Mouse (Mus musculus): ENCODE data around the gene Sept9. TPM values are rescaled to one million over a fixed set of nuclear protein-coding genes. Genes with fewer than 3 reads are reported as not detected.

The Sept9 gene
- total RNA-seq, 1 experiment from 2014 or later: 92.3 TPM

DNA sequence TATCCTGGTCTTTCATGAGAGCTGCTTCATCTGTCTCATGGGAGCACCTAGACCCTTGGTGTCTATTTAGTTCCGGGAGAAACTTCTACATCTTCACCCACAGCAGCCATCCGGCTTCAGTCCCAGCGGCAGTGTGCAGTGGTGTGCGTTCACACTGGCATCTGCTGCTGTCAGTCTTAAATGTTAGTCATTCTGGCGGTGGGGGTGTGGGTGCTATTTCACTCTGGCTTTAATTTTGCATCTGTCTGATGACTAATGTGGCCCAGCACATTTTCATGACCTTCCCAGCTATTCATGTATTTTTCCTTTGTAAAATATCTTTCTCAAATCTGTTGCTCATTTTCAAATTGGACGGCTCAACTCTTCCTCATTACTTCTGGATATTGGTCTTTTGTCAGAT is 40.2 kb downstream of the Sept9 start:
- no peak for ATAC-seq (ENCODE audit: extremely low read depth, insufficient number of reproducible peaks, low FRiP score, poor library complexity, severe bottlenecking)

DNA sequence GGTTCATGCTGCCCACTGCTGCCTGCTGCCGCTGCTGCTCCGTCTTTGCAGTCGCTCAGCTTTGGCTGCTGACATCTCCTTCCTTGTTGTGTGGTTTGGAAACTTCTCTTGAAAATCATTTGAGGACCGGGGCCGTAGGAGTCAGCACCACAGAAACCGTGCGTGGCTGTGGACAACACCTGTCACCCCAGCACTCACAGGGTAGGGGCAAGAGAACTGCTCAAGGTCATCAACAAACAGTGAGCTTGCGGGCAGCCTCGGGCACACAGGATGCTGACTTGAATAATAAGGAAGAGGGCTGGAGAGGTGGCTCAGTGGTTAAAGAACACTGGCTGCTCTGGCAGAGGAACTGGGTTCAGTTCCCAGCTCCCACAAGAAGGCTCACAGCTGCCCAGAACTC is 40.9 kb downstream of the Sept9 start:
- ATAC-seq (ENCODE audit: extremely low read depth, insufficient number of reproducible peaks, low FRiP score, poor library complexity, severe bottlenecking): no peak

GRCm38 (mm10) chr11:117240861-117241738 is 41.6 kb downstream of the Sept9 start:
- ATAC-seq (ENCODE audit: extremely low read depth, insufficient number of reproducible peaks, low FRiP score, poor library complexity, severe bottlenecking): no peak

GRCm38 (mm10) chr11:117242339-117243084 is 43.1 kb downstream of the Sept9 start:
- no peak for ATAC-seq (ENCODE audit: extremely low read depth, insufficient number of reproducible peaks, low FRiP score, poor library complexity, severe bottlenecking)

DNA sequence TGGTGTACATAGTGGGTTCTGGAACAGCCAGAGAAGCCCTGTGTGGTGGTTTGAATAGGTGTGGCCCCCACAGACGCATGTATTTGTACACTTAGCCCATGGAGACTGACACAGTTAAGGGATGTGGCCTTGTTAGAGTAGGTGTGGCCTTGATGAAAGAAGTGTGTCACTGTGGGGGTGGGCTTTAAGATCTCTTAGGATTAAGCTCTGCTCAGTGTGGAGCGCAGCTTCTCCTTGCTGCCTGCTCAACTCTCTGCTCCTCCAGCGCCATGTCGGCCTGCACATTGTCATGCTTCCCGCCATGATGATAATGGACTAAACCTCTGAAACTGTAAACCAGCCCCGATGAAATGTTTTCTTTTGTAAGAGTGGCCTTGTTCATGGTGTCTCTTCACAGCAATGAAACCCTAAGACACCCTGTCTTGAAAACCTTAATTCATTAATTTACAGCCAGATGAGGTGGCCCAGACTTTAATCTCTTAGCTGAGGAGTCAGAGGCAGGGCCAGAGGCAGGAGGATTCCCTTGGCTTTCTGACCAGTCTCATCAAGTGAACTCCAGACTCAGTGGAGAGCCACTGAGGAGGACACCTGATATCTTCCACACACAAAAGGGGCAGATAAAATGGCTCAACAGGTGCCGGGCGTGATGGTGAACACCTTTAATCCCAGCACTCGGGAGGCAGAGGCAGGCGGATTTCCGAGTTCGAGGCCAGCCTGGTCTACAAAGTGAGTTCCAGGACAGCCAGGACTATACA is 44.3 kb downstream of the Sept9 start:
- no peak for ATAC-seq (ENCODE audit: extremely low read depth, insufficient number of reproducible peaks, low FRiP score, poor library complexity, severe bottlenecking)

DNA sequence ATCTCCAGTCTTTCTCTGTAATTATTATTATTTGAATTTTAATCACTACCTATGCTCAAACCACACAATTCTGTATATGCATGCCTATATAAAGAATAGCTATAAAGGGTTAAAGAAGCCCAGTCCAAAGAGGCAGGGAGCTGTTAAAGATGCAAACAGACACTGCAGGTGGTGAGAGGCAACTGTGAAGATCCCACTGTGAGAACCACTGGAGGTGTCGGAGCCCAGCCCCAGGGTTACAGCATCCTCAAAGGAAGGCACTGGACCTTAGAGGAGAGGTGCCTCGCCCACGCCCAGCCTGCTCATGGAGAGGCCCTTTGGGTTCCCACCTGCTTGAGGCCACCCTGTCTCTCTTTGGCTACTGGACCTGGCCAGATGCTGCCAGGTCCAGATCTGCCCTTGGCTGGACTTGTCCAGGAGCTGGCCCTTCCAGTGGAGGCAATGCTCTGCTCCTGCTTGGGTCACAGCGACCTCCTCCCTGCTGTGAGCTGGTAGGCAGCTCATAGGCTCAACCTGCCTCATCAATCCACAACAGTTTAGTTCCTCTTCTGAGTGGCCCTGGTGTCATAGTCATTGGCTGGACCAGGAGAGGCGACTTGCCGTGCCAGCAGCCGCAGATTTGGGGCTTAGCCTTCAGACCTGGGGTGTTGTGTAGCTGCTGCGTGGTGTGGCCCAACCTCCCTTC is 45.7 kb downstream of the Sept9 start:
- ATAC-seq (ENCODE audit: extremely low read depth, insufficient number of reproducible peaks, low FRiP score, poor library complexity, severe bottlenecking): no peak

DNA sequence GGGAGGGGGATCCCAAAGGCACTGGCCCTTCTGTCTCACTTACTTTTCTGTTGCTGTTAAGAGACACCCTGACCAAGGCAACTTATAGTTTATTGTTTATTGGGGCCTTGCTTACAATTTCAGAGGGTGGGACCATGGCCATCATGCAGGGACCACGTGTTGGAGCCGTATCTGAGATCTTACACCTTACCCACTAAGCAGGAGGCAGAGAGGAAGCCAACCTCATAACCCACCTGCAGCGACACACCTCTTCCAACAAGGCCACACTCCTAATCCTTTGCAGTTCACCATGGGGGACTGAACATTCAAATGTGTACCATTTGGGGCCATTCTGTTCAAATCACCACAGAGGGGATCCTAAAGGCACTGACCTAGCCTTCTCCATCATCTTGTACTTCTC is 46.4 kb downstream of the Sept9 start:
- ATAC-seq (ENCODE audit: extremely low read depth, insufficient number of reproducible peaks, low FRiP score, poor library complexity, severe bottlenecking): no peak

GRCm38 (mm10) chr11:117246286-117246685 is 46.8 kb downstream of the Sept9 start:
- ATAC-seq (ENCODE audit: extremely low read depth, insufficient number of reproducible peaks, low FRiP score, poor library complexity, severe bottlenecking): no peak

DNA sequence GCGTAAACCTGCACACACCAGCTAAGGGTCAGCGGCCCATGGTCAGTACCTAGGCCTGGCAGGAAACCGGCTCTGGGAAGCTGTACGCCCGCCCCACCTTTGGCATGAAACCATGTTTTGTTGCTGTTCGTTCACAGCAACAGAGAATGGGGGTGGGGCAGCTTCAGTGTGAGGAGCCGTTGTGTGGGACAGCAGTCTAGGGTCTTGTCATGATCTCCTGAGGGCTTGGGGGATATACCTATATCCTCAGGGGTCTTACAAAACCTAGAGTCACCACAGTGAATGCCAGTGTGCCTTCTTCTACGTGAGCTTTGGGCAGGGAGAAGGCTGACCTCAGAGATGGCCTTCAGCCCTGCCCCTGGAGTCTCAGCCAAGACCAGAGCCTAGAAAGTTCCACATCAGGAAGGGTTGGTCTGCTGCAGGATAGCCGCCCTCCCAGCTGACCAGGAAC is 47.5 kb downstream of the Sept9 start:
- no peak; the same call in 1 of the 2 replicates for ATAC-seq (ENCODE audit: extremely low read depth, insufficient number of reproducible peaks, low FRiP score, poor library complexity, severe bottlenecking)

- no peak for ATAC-seq (ENCODE audit: extremely low read depth, insufficient number of reproducible peaks, low FRiP score, poor library complexity, severe bottlenecking)
These were observed 48.1 kb downstream of the Sept9 start for GRCm38 (mm10) chr11:117247541-117247940.

GRCm38 (mm10) chr11:117248734-117249248 is 49.3 kb downstream of the Sept9 start:
- no peak for ATAC-seq (ENCODE audit: extremely low read depth, insufficient number of reproducible peaks, low FRiP score, poor library complexity, severe bottlenecking)

GRCm38 (mm10) chr11:117249282-117249984 is 50.0 kb downstream of the Sept9 start:
- no peak for ATAC-seq (ENCODE audit: extremely low read depth, insufficient number of reproducible peaks, low FRiP score, poor library complexity, severe bottlenecking)

DNA sequence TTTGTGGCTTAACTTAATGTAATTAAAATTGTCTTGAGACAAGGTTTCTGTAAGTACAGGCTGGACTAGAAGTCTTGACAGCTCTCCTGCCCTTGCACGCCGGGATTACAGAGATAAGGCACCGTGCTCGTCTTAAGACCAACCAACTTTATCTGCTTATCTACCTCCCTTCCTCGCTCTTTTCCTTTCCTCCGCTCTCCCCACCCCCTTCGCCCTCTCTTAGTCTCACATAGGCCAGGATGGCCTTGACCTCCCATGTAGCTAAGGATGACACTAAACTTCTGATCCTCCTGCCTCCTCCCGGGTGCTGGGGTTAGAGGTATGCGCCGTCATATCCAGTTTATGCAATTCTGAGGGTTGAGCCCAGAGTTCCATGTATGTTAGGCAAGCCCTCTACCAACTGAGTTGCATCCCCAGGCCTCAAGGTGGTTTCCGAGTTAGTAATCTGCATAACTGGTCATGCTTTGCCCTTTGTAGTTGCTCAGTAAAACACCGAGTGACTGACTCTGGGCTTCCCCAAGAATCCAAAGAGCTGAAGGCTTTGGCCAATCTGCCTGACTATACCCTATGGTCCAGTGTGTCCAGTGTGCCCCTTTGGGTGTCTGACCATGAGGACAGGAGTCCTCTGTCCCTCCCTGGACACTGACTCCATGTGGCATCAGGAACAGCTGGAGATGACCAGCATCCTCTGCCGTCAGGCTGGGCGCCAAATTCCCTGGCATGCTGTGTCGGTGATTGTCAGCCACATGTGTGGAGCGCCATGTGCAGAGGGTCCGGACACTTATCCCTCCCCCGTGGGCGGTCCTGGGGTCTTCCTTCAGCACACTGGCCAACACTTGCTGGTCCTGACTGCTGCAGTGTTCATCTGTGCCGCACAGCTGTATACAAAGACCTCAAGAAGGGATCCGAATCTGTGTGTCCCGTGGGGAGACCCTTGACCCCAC is 50.8 kb downstream of the Sept9 start:
- ATAC-seq (ENCODE audit: extremely low read depth, insufficient number of reproducible peaks, low FRiP score, poor library complexity, severe bottlenecking): no peak

GRCm38 (mm10) chr11:117251755-117252154 is 52.3 kb downstream of the Sept9 start:
- no peak for ATAC-seq (ENCODE audit: extremely low read depth, insufficient number of reproducible peaks, low FRiP score, poor library complexity, severe bottlenecking)

- no peak for ATAC-seq (ENCODE audit: extremely low read depth, insufficient number of reproducible peaks, low FRiP score, poor library complexity, severe bottlenecking)
These were observed 53.4 kb downstream of the Sept9 start for GRCm38 (mm10) chr11:117252846-117253245.

GRCm38 (mm10) chr11:117254161-117255107 is 55.0 kb downstream of the Sept9 start:
- no peak for ATAC-seq (ENCODE audit: extremely low read depth, insufficient number of reproducible peaks, low FRiP score, poor library complexity, severe bottlenecking)
